Mouse (Mus musculus): ENCODE measurements around the gene Slc36a2.

The Slc36a2 gene

DNA sequence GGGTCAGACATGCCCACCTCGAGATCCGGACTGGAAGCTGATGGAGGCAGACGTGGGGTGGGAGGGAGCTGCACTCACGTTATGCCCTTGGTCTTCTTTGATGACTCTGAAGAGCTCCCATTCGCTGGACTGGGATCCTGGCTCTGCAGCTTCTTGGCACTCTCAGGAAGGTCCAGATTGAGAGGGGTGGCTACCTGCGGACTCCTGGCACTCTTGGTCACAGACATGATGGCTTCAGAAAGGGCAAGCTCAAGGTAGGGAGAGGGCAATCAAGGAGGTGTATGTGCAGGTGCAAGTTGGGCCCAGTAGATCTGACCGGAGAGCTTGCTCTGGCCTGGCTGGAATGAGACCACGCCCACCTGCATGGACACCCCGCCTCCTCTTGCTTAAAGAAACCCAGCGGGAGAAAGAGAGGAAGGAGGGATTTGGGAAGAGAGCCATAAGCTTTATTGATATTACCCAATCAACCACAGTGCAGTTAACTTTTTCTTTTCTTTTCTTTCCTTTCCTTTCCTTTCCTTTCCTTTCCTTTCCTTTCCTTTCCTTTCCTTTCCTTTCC, at the start of gene Slc36a2:
Gene Slc36a2 (minus strand): TSS at position 345 of the 559 bp plus-strand sequence.
- DNase-seq, result no peak

DNA sequence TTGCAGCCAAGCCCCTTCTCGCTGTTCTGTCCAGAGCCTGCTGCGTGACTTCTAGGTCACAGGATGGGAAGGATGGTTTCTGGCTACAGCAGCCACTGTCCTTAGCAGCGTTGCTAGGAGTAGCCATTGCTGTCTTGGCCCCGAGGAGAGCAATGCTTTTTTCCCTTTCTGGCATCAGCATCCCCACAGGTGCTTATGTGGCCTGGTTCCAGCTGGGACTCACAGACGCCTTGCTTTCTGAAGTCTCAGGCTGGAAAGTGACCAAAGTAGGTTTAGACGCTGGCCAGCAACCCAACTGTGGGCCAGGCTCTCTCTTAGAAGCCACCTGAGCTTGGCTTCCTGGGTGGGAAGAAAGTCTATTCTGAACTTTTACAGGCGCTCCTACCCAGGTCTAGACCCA, 49.4 kb upstream of the Slc36a2 start:
- no peak for DNase-seq

DNA sequence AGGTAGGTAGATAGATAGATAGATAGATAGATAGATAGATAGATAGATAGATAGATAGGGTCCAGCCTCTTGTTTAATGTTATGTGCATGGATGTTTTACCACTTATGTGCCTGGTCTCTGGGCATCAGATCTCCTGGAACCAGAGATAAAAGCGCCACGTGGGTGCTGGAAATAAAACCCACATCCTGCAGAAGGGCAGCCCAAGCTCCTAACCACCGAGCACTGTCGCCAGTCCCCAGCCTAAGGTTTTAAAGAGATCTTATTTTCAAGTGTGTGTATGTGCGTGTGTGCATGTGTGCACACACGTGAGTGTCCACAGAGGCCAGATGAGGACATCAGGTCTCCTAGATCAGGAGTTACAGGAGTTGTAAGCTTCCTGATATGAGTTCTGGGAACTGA, 46.2 kb upstream of the Slc36a2 start:
- no peak for DNase-seq

DNA sequence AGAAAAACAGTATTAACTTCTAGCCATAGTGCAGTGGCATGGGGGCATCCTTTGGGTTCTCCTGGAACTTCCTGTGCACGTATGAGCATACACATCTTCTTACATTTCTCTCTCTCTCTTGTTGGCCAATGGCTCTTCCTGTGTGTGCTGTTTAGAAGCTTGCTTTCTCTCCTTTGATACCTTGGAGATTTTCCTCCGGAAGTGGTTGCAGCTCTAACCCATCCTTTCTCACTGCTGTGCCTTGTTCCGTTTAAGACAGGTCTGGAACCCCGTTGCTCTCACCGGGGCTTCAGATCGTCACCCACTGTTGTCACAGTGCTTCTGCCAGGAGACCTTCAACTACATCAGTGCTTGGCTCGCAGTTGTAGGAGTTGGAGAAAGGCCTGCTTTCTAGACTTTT, 36.4 kb upstream of the Slc36a2 start:
- no peak for DNase-seq

DNA sequence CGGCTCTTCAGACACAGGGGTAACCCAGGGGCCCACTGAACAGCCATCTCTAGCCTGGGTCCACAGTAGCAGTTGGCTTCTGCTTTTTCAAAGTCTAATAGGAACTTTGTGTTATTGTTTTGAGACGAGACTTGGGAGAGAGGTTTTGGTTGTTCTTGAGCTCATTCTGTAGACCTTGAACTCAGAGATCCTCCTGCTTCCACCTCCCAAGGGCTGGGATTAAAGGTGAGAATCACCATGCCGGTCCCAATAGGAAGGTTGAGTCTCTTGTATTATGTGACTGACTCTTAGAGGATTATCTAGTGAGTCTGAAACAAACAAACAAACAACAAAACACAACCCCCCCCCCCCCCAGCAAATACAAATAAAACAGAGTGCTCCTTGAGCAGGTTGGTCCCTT, 33.6 kb upstream of the Slc36a2 start:
- DNase-seq, result no peak

DNA sequence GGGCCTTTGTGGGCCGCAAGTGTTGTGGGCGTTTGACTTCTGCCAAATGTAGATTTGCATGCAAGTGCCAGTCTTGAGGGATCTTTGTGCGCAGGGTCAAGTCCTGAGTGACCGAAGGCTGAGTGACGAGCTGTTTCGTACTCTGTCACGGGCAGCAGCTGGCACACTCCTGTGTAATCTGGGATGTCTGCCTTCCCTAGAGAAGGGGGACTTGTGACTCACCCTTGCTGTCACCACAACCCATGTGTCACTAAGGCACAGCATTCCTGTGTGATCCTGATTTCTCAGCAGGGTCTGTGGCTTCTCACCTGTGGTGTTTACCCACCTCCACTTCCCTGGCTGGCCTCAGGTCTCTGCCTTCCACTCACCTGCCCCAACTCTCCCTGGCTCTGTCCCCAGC, 33.0 kb upstream of the Slc36a2 start:
- no peak for DNase-seq

DNA sequence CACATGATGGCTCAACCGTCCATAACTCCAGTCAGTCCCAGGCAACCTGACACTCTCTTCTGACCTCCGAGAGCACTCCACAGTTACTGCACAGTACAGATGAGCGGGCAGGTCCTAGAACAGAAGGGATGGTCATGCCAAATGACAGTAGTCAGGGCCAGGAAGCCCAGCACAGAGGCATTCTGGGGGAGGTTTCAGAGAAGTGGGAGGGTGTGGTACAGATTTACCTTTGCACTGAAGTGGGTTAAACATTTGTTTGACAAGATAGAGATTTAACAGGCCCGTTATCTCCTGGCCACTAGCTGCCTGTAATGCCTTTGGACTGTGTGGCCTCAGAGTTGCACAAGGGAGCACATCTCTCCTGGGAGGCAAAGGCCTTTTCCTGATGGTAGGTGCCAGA, 32.5 kb upstream of the Slc36a2 start:
- DNase-seq, result no peak

DNA sequence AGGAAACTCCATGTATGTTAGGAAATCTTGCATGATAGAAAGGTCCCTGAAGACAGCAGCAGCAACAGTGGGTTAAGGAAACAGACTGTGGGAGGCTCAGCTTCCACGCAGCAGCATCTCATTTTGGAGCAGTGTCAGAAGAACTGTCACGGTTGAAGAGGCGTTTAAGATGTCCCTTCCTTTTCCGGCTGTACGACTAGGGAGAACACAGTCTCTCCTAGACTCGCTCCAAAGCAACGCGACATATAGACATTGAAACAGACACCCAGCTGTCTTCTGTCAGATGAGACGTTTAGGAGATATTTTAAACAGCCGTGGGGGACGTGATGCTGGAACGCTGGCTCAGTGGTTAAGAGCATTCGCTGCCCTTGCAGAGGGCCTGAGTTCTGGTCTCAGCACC, 32.0 kb upstream of the Slc36a2 start:
- DNase-seq, result no peak

DNA sequence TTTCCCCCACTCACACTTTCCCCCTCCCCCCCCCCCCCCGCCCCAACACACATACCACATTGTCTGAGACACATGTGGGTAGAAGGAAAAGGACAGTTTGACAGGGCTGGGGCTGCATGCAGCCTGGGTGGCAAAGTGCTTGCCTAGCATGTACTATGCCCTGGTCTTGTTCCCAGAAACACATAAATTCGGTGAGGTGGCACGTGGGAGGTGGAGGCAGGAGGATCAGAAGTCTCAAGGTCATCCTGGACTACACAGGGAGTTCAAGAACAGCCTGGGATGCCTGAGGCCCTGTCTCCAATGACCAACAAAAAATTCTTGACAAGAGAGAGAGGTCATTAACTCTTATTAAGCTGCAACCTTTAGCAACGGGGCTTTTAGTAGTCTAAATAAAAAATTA, 31.2 kb upstream of the Slc36a2 start:
- DNase-seq, result no peak

DNA sequence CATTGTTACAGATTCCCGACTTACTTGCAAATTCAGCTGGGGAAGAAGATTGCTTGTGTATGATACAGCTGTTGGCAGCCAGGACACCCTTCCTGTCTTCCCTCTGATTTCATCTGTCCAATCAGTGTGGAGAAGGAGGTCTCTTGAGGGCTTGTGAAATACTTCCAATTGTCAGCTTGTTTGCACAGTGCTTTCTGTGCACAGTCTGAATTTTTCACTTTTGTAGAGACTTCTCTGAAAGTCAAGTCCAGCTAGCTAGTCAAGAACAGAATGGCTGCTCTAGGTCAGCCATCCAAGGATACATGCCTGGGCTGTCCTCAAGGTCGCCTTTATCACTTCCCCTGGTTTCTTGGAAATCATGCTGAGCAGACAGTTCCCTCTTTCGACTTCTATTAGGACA, 30.1 kb upstream of the Slc36a2 start:
- DNase-seq, result no peak

DNA sequence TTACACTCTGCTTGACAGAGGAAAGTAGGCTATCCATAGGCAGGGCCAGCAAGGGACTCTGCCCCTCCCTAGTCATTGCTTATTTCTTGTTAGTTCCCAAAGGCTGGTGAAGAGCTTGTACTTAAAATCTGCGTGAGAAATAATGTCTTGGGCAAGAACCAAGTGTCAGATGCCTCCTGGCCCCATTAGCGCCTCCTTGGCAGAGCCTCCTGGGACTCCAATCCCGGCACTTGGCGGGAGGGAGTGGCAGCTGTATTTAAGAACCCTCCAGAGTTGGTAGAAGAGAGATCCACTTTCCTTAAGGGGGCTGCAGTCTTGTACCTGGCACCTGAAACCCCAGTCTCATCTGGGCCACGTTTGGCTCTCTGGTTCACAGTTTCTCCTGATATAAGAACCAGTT, 29.3 kb upstream of the Slc36a2 start:
- DNase-seq, result no peak

DNA sequence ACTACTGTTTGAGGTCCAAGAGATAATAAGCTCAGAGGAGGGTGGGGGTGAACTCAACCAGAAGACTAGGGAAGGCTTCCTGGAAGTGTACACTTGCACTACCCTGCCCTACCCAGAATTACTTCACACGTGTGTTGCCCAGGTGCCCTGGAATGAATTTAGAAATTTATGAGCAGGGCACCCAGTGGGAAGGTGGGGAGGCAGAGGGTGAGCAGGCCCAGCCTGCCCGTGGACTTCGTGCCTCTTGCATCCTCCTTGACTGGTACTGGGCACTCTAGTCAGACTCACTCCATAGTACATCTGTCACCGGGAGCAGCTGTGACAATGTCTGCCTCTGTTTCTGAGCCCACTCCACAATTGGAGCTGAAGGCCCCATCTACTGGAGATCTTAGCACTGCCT, 28.6 kb upstream of the Slc36a2 start:
- no peak for DNase-seq

DNA sequence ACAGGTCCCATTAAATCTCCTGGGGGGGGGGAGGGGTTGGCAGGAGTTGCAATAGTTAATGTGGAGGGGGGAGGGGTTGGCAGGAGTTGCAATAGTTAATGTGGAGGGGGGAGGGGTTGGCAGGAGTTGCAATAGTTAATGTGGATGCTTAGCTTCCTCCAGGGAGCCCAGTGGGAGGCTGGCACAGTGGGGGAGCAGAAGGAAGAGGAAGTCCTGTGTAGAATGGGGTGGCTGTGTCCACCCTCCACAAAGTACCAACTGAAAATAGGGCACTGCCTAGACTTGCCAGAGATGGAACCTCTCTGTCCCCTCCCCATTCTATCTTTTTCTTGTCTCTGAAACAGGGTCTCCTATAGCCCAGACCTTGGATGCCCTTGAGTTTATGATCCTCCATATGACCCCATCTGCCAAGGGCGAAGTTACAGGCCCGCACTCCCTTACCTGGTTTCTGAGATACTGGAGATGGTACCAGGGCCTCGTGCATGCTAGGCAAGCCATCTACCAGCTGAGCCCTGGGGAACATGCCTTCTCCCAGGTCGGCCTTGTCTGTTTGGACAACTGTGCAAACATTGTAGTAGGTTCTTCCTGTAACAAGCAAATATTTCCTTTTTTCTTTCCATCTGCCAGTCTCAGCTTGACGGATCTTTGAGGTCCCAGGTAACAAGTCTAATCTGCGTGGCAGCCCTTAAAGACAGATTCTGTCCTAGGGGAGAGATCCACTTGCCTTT, 24.9 kb upstream of the Slc36a2 start:
- DNase-seq, result no peak

DNA sequence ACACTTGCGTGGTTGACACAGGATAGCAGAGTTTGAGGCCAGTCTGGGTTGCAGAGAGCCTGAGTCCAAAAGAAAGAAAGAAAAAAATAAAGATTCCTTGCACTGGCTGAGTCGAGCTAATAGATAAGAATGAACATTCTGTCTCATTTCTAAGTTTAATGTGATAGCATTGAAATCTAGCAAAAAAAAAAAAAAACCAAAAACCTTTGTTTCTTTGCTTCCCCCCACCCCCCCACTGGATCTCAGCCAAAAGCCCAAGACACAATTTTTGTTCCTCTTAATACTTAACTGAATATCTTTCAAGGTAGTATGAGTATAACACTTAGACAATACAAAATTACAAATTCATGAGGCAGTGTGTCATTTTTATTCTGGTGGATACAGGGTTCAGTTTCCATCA, 24.2 kb upstream of the Slc36a2 start:
- no peak for DNase-seq

DNA sequence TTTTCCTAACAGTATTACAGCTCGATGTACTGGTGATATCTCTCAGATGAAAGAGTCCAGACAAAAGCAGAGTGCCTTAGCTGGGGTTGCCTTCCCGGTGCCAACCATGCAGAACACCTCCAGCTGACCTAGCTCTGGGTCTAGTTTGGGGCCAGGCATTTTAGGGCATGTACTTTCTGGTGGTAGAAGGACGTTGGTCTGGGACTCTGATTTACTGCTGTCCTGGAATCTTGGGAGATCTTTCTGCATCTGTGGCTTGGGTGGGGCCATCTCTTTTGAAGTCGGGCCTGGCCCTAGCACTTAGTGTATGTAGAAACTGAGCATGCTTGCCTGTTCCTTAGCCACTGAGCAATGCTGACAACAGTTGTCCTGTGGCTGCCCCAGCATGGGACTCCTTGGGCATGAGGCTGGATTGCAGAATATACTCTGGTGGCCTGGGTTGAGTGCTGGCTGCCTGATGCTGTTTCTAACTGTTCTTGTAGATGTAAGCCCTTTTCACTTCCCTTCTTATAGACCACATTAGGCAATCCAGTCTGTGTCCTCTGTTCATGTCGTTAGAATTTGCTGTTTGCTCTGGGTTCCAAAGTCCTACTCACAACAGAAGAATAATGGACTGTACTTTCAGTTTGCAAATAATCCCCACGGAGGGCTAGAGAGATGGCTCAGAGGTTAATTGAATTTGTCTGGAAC, 23.3 kb upstream of the Slc36a2 start:
- no peak for DNase-seq

DNA sequence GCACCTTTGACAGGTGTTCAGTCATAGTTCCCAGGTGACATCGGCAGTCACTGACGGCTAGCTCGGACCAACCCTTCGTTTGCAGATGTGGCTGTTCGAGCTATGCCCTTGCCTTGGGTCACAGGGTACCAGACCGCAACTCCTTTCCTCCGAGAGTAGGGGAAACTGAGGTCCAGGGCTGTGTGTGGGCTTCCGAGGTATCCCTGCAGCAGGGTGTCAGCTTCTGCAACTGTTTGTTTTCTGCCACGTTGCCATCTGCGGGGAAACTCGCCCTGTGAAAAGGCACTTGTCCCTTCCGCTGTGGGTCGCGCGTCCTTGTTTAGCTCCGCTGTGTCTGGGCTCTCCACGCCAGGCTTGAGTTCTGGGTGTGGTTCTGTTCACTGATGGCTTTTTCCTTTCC, 19.7 kb upstream of the Slc36a2 start:
- peak in 1 of 2 experiments; percentile 46 for DNase-seq

DNA sequence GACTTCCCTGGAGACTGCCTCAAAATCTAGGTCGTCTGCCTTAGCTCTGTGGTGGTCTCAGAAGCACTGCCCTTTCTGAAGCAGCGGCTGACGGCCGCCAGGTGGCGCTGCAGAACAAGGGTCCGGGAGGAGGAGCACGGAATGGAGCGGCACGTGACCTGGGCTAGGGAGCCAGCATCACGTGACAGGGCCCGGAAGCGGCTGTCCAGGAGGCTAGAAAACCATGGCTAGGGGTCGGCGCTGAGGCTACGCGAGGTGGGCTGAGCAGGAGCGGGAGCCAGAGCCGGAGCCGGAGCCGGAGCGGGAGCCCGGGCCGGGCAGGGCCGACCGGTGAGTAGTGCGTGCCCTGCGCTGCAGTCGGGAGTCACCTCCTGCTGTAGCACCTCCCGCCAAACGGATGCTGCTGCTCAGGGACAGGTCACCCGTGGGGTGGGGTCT, 19.3 kb upstream of the Slc36a2 start, which contains the start of gene Slc36a1:
Gene Slc36a1 (plus strand): TSS at position 192 of the 438 bp plus-strand sequence.
- peak; percentile 90 to 98 for DNase-seq

DNA sequence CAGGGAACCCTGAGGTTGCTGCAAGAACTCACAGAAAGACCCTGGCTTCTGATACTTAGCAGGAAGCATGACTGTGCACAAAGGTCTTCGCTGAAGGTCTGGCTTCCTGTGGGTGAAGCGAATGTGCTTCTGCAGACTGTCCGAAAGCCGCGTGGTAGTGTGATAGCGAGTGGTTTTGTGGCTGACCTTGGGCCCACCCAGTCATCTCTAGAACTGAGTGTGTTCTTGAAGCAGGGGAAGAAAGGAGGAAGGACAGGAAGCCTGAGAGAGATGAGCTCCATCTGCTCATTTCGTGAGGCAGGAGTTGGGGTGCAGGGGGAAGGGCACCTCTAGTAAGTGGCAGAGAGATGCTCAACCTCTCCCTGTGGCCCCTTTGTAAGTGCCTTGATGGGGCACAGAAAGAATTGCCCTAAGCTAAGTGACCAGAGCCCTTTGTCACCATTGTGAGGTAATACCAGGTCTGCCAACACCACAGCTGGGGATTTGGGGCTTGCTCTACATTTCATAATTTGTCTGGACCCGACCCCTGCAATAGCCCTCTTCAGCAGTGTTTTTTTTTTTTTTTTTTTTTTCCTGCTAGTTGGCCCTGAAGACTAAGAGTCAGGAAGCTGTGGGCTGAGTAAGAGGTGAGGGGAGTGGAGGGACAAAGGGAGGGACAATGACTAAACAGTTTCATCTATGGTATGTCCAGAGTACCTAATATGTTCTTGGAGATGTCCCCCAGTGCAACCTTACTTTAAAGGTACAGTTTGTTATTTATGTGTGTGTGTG, 13.0 kb upstream of the Slc36a2 start:
- DNase-seq, result no peak

DNA sequence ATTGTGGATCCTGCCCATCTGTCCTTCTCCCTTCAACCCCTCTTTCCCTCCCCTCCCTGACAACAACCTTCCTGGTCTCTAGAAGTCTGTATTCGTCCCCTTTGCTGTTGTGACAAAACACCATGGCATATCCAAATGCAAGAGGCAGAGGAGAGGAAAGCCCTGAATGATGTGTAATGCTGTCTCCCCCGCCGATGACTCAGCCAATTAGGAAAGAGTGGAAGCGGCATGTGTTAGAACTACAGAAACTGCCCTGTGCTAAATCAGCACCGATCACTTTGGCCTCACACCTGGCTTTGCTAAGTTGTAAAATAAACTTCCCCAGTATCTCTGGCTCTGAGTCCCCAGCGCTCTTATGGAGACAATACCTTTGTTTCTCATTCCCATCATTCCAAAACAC, 12.2 kb upstream of the Slc36a2 start:
- DNase-seq, result no peak

DNA sequence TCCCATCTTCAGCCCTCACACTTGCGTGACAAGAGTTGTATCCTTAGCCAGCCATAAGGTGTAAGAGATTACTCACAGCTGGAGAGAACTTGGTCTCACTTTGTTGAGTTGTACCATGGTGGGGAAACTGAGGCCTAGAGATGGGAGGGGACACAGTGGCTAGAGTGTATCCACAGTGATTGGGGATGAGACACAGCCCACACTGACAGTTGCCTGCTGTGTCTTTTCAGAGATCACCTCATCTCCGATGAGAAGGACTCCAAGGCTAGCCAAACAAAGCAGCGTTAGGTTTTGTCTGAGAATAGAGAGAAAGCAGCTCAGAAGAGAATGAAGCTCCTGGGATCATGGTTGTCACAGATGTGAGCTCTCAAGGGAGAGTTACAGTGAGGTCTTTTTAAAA, 5.3 kb upstream of the Slc36a2 start:
- DNase-seq, result no peak

DNA sequence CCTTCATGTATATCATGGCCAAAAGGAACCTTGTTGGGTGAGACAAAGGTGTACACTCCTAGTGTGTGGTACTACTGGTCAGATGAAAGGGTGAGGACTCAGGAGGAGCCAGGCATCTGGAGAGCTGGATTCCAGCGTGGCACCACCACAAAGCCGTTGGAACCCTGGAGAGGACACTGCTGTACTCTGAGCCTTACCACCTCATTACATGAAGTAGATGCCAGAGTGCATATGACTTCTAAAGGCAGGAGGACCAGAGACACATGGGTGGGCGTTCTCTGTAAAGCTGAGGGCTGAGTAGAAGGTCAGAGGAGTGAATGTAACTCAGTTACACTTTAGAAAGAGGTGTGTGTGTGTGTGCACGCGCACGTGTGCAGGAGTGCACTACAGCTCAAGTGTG, 2.9 kb upstream of the Slc36a2 start:
- no peak for DNase-seq

DNA sequence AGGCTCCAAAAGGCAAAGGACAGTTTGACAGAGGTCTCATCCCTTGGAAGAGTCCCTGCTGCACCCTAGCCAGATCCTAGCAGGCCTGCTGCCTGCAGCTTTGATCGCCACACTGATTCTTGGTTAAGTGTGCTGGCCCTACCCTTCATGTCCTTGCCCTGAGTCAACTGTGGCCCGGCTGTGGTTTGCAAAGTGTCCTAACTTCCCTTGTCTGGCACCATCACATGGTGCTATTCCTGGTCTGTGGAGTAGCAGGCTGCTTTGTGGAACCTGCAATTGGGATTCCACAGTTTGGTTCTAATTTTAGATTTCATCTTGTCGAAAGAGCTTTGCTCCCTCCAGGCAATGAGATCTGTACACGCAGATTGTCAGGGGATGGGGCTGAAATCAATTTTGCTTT, 2.4 kb upstream of the Slc36a2 start:
- DNase-seq, result no peak

DNA sequence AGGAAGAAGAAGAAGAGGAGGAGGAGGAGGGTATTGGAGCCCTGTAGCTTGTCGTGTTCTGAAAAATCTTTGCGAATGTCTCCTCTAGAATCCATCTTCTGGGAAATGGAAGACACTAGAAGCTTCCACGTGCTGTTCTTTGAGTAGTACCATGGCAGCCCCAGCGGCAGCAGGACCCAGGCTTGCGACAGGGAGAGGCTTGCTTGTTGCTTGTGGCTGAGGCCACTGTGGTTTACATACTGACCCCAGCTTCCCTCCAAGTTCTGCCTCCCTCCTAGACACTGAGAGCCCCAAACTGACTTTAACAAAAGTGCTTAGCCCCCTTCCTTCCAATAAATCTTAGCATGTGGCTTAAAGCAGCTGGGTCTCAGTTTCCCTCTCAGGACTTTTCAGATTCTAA, 631 bp downstream of the Slc36a2 start:
- DNase-seq, result no peak

DNA sequence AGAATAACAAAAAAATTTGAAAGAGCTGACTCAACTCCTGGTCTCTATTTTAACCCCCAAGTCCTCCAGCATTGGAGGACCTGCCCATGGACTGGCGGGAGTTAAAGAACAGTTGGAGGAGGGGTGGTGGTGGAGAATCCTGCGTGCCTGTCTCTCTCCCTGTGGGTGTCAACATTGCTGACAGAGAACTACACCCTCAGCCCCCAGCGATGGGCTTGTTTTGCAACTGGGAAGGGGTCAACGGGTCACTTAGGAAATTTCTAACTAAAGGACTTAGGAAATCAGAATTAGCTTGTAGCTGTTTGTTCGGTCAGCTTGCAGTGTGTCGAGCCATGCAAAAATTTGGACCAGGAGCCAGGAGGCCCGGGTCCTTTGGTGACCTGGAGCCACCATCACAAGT, 1.8 kb downstream of the Slc36a2 start:
- no peak for DNase-seq

Measured in spleen, adult 18-20 months (tissue).